Mouse (Mus musculus) brain, embryonic 14.5 days (tissue): ENCODE measurements at regions not wholly inside any gene's neighbourhood (a gene's known extent, or its start where the extent isn't known, plus 50 kb on each side); places are given as distances from the start of the nearest gene placed in this dataset.
A peak's percentile ranks its signal among the peaks of the same experiment; 100 is the strongest.

ENCODE experiments used
- CTCF ChIP-seq: fragments of 200-500 bp; IDR thresholded peaks from 2 replicates; pipeline ENCODE4 v1.5.1; 2012; ENCODE audit warnings: inconsistent platforms, mild to moderate bottlenecking, moderate library complexity, borderline replicate concordance; ENCODE audit not compliant: insufficient read depth, insufficient read length; ENCODE audit errors: extremely low read depth
- POLR2A ChIP-seq: fragments of 200-500 bp; IDR thresholded peaks from 2 replicates; pipeline ENCODE4 v1.6.1; 2012; ENCODE audit warnings: mild to moderate bottlenecking, inconsistent platforms, borderline replicate concordance; ENCODE audit not compliant: poor library complexity, insufficient read depth, insufficient read length, severe bottlenecking; ENCODE audit errors: extremely low read depth

- TF ChIP-seq CTCF (peak; percentile 45; the same call in 1 of the 2 replicates), POLR2A (no peak)
These were observed 71.1 kb upstream of the Ttc34 start for GRCm38 (mm10) chr4:154766158-154766557.
